Mouse (Mus musculus) erythroblast, embryonic 14.5 days (primary cell): ENCODE data around the gene Mamstr.

ENCODE experiments used
- GATA1 ChIP-seq: IDR thresholded peaks from 2 replicates; pipeline ENCODE4 v1.6.1; 2012; ENCODE audit warnings: low read length, inconsistent platforms, mixed read lengths
- TAL1 ChIP-seq: IDR thresholded peaks from 3 replicates; pipeline ENCODE4 v1.6.1; 2012; ENCODE audit warnings: low read length, inconsistent platforms, mixed read lengths

DNA sequence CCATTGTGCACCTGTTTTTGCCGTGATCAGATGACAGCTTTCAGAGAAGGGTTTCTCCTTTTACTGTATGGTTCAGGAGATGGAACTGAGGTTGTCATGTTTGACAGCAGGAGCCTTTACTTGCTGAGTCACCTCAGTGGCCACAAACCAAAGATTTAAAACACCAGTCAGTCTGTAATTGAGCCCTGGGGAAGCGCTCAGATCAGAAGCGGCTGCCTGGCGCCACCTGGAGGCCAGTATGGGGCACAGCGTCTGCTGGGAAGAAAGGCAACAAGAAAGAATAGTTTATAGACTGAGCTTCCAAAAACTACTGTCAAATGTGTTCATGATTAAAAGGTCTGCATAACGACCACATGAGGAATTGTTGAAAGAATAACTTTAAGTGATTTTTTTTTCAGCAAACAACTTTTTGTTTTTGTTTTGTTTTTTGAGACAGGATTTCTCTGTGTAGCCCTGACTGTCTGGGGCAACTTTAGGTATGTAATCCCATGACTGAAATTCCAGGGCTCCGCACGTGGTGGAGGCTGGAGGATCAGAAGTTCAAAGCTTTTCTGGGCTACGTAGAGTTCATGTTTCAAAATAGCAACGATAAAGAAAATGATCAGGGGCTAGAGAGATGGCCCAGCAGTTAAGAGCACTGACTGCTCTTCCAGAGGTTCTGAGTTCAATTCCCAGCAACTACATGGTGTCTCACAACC, 46.5 kb upstream of the Mamstr start:
- TF ChIP-seq TAL1 (no peak), GATA1 (no peak)
